Mouse (Mus musculus): ENCODE data around the gene Parn. TPM values are rescaled to one million over a fixed set of nuclear protein-coding genes. Genes with fewer than 3 reads are reported as not detected.

The Parn gene
- total and polyA plus RNA-seq, 2 experiments from 2014 or later = 11.5 to 23.3 TPM

DNA sequence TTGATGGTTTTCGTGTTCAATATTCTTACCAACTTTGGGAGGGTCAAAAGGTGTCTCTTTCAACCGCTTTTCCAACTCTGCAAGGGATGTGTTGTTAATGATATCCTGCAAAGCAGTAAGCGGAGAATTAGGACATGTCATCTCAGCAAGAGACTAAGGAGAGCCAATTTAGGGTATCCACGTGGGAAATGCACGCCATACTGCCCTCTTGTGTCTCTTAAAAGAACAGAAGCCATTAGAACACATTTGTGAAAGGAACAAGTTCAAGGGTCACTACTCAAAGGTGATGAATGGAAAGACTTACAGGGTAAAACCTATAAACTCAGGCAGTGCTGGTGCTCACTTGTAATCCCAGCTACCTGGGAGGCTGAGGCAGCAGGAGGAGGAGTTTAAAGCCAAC lies 39.6 kb downstream of the Parn start:
- WGBS = 50% methylated on average over 5 of the region's 5 CpGs
- ATAC-seq (ENCODE audit: insufficient read depth, low read depth) = no peak
- Histone ChIP-seq H3K9ac (replicated peaks; ENCODE audit: low read depth, low read length) (no peak overlapping the region), H3K27me3 (ENCODE audit: control insufficient read depth, insufficient read depth, low read length) (no peaks in the 10 kb centered on the region), H3K27ac (ENCODE audit: low read depth) (no peak overlapping the region), H3K4me2 (ENCODE audit: low read depth, low read length) (no peak overlapping the region), H3K4me3 (ENCODE audit: low read depth, low read length) (no peak overlapping the region), H3K9me3 (replicated peaks; ENCODE audit: control insufficient read depth, low read length) (no peaks in the 10 kb centered on the region), H3K4me1 (ENCODE audit: control insufficient read depth, insufficient read depth) (no peaks in the 10 kb centered on the region), H3K36me3 (replicated peaks; ENCODE audit: control insufficient read depth, insufficient read depth, low read length) (peaks cover 78% of the 10 kb centered on the region)
- no peak for TF ChIP-seq EP300 (IDR thresholded peaks at IDR 0.05; ENCODE audit: low read depth)
- TF ChIP-seq CTCF (IDR thresholded peaks at IDR 0.05; ENCODE audit: low read depth) = peak; percentile 62
- DNase-seq (ENCODE audit: low spot score) = peak; percentile 43

DNA sequence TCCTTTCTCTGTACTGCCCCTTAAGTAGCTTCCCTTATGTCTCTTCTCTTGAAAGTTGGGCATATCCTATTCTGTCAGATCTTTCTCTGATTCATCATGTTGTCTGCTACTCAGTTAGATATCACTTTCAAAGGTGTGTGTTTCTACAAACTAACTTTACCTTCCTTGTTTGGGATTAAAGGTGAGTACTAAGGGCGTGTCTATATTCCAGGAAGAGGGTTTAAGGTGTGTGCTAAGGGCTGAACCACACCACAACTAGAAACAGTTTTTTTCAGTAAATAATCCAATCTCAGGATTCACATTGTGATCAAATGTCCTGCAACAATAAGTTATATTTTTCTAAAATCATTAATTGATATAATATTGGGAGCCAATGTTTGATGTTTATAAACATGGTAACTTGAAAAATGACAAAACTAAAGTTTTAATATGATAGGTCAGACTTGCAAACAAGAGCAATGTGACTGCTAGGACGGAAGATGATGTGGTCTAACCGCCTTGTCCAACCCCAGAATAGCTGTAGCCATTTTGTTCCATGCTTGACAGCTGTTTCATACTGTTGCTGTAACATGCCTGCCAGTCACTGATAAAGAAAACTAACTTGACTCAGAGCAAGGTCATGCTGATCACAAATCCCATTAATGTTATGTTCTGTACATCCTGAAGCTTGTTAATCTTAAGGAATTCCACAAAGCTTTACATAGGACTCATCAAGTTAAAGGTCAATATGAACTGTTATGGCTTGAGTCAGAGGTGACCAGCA lies 46.0 kb downstream of the Parn start:
- Histone ChIP-seq H3K27ac (ENCODE audit: low read depth) (no peak overlapping the region), H3K4me1 (ENCODE audit: control insufficient read depth, insufficient read depth) (no peaks in the 10 kb centered on the region), H3K4me3 (ENCODE audit: low read depth, low read length) (no peak overlapping the region), H3K9ac (replicated peaks; ENCODE audit: low read depth, low read length) (no peak overlapping the region), H3K36me3 (replicated peaks; ENCODE audit: control insufficient read depth, insufficient read depth, low read length) (peaks cover 56% of the 10 kb centered on the region), H3K9me3 (replicated peaks; ENCODE audit: control insufficient read depth, low read length) (no peaks in the 10 kb centered on the region), H3K27me3 (ENCODE audit: control insufficient read depth, insufficient read depth, low read length) (no peaks in the 10 kb centered on the region), H3K4me2 (ENCODE audit: low read depth, low read length) (no peak overlapping the region)
- TF ChIP-seq EP300 (IDR thresholded peaks at IDR 0.05; ENCODE audit: low read depth) = no peak
- no peak for TF ChIP-seq CTCF (IDR thresholded peaks at IDR 0.05; ENCODE audit: low read depth)
- no peak for DNase-seq (ENCODE audit: low spot score)
- no peak for ATAC-seq (ENCODE audit: insufficient read depth, low read depth)
- WGBS = 87% methylated on average over 3 of the region's 3 CpGs

DNA sequence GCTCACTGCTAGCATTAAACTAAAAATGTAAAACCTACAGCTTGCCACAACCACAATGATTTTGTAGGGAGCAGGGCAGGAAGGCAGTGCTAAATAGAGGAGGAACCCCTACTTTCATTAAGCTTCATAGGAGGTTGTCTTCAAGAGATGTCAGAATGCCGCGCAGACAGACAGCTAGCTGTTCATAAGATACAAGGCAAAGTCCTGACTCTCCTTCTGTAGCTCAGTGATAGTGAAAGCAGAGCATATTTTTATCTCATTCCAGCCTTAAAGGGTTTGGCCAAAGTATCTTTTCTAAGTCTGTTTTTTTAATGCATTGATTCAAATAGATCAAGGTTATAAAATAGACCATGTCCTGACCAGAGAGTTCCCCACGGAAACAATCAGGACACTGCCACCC lies 47.8 kb downstream of the Parn start:
- no peak for TF ChIP-seq CTCF (IDR thresholded peaks at IDR 0.05; ENCODE audit: low read depth)
- no peak for TF ChIP-seq EP300 (IDR thresholded peaks at IDR 0.05; ENCODE audit: low read depth)
- DNase-seq (ENCODE audit: low spot score) = no peak
- Histone ChIP-seq H3K27me3 (ENCODE audit: control insufficient read depth, insufficient read depth, low read length) (no peaks in the 10 kb centered on the region), H3K27ac (ENCODE audit: low read depth) (no peak overlapping the region), H3K4me2 (ENCODE audit: low read depth, low read length) (no peak overlapping the region), H3K36me3 (replicated peaks; ENCODE audit: control insufficient read depth, insufficient read depth, low read length) (peaks cover 44% of the 10 kb centered on the region), H3K4me3 (ENCODE audit: low read depth, low read length) (no peak overlapping the region), H3K9ac (replicated peaks; ENCODE audit: low read depth, low read length) (no peak overlapping the region), H3K9me3 (replicated peaks; ENCODE audit: control insufficient read depth, low read length) (no peaks in the 10 kb centered on the region), H3K4me1 (ENCODE audit: control insufficient read depth, insufficient read depth) (no peaks in the 10 kb centered on the region)
- ATAC-seq (ENCODE audit: insufficient read depth, low read depth) = no peak
- WGBS = 92% methylated on average over 3 of the region's 3 CpGs

DNA sequence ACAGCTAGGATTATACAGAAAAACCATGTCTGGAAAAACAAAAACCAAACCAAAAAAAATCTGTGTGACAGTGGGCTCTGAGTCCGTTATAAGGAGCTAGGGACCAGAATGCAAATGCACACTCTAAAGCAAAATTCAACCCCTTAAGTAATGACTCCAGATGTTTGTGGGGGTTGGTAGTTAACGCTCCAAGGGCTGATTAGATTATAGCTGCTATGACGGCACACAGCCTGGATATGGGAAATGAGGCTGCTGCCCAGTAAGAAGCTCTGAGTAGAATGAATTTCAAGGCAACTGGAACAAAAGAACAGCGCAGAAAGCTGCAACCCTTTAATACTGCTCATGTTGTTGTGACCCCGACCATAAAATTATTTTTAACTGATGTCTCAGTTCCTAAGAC lies 52.7 kb downstream of the Parn start:
- Histone ChIP-seq H3K4me3 (ENCODE audit: low read depth, low read length) (no peak overlapping the region), H3K4me2 (ENCODE audit: low read depth, low read length) (no peak overlapping the region), H3K27ac (ENCODE audit: low read depth) (no peak overlapping the region), H3K9me3 (replicated peaks; ENCODE audit: control insufficient read depth, low read length) (no peaks in the 10 kb centered on the region), H3K27me3 (ENCODE audit: control insufficient read depth, insufficient read depth, low read length) (no peaks in the 10 kb centered on the region), H3K36me3 (replicated peaks; ENCODE audit: control insufficient read depth, insufficient read depth, low read length) (peaks cover 22% of the 10 kb centered on the region; the same call in 1 of the 2 replicates), H3K4me1 (ENCODE audit: control insufficient read depth, insufficient read depth) (peaks cover 11% of the 10 kb centered on the region), H3K9ac (replicated peaks; ENCODE audit: low read depth, low read length) (no peak overlapping the region)
- ATAC-seq (ENCODE audit: insufficient read depth, low read depth) (no peak), DNase-seq (ENCODE audit: low spot score) (no peak)
- WGBS = 59% methylated on average over 5 of the region's 5 CpGs
- TF ChIP-seq EP300 (IDR thresholded peaks at IDR 0.05; ENCODE audit: low read depth) (no peak), CTCF (IDR thresholded peaks at IDR 0.05; ENCODE audit: low read depth) (no peak)

DNA sequence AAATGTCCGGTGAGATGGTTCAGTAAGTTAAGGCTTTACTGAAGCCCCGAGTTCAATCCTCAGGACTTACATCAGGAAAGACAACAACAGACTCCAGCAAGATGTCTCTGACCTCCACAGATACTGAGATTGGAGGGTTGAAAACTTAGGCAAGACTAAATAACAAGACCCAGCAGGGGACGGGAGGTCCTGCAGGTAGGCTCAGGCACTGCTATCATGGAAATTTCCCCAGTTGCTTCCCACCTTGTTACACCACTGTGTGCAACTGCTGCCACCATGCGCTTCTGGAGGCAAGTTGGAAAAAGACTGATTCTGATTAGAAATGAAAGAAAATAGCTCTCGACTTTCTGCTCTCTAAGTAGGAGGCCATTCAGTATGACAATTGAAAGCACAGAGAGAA lies 55.4 kb downstream of the Parn start:
- ATAC-seq (ENCODE audit: insufficient read depth, low read depth) (no peak), DNase-seq (ENCODE audit: low spot score) (no peak)
- TF ChIP-seq CTCF (IDR thresholded peaks at IDR 0.05; ENCODE audit: low read depth) (no peak), EP300 (IDR thresholded peaks at IDR 0.05; ENCODE audit: low read depth) (no peak)
- WGBS = 82% methylated on average over 5 of the region's 5 CpGs
- H3K4me3 ChIP-seq (ENCODE audit: low read depth, low read length) = no peak overlapping the region
- H3K27ac ChIP-seq (ENCODE audit: low read depth) = no peak overlapping the region
- H3K9me3 ChIP-seq (replicated peaks; ENCODE audit: control insufficient read depth, low read length) = no peaks in the 10 kb centered on the region
- peaks cover 11% of the 10 kb centered on the region for H3K4me1 ChIP-seq (ENCODE audit: control insufficient read depth, insufficient read depth)
- H3K27me3 ChIP-seq (ENCODE audit: control insufficient read depth, insufficient read depth, low read length) = no peaks in the 10 kb centered on the region
- no peak overlapping the region for H3K9ac ChIP-seq (replicated peaks; ENCODE audit: low read depth, low read length)
- no peak overlapping the region for H3K4me2 ChIP-seq (ENCODE audit: low read depth, low read length)
- H3K36me3 ChIP-seq (replicated peaks; ENCODE audit: control insufficient read depth, insufficient read depth, low read length) = peaks cover 14% of the 10 kb centered on the region; the same call in 1 of the 2 replicates

DNA sequence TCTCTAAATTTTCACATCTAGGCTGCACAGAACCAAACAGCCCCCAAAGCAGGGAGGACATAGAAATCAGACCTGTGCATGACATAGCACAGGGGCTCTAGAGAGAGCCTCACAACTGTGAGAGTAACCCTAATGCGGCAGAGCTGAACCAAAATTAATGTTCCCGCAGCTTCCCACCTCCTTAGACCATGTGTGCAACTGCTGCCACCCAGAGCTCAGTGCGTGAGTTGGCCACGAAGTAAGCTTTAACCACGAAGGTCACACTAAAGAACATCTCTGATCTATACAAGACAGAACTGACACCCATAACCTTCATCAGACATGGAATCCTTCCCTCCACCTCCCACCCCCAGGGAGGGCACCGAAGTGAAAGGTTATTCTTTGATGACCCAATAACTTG lies 55.9 kb downstream of the Parn start:
- TF ChIP-seq EP300 (IDR thresholded peaks at IDR 0.05; ENCODE audit: low read depth) (no peak), CTCF (IDR thresholded peaks at IDR 0.05; ENCODE audit: low read depth) (peak; percentile 51)
- Histone ChIP-seq H3K4me1 (ENCODE audit: control insufficient read depth, insufficient read depth) (peaks cover 11% of the 10 kb centered on the region), H3K4me2 (ENCODE audit: low read depth, low read length) (no peak overlapping the region), H3K9ac (replicated peaks; ENCODE audit: low read depth, low read length) (no peak overlapping the region), H3K27ac (ENCODE audit: low read depth) (peak overlapping the region; percentile 76), H3K27me3 (ENCODE audit: control insufficient read depth, insufficient read depth, low read length) (no peaks in the 10 kb centered on the region), H3K36me3 (replicated peaks; ENCODE audit: control insufficient read depth, insufficient read depth, low read length) (peaks cover 13% of the 10 kb centered on the region; the same call in 1 of the 2 replicates), H3K9me3 (replicated peaks; ENCODE audit: control insufficient read depth, low read length) (no peaks in the 10 kb centered on the region), H3K4me3 (ENCODE audit: low read depth, low read length) (no peak overlapping the region)
- DNase-seq (ENCODE audit: low spot score) = no peak
- peak; percentile 67 for ATAC-seq (ENCODE audit: insufficient read depth, low read depth)
- WGBS = 69% methylated on average over 6 of the region's 6 CpGs
